9 mouse cellular contexts compared by ENCODE assay signal in the genomic region with DNA sequence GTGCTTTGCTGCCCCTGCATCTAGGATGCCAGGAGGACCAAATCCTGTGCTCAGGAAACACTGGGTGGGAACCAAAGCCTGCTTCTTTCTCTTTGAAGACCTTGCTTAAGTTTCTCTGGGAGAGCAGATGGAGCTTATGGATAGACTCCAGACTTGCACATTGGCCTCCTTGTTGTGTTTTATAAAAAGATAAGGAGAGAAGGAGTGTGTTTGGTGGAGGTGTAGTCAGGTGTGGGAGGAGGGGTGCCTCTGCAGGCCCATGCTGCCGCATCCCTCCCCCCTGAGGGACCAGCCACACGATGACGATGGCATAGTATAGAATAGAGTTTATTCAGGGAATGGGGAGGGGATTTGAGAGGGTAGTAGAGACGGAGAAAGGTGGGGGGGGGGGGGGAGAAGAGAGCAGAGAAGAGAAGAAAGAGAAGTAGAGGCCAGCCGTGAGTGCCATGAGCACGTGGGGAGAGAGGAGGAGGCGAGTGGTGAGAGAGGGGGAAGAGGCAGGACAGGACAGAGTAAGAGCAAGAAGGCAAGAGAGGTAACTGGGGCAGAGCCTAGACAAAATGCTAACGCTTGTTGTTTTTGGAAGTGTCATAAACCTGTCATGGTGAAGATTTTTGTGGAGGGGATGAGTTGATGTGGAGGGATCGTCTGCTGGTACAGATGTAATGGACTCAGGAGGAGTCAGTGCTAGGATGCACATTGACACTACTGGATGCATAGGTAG. TPM values are rescaled to one million over a fixed set of nuclear protein-coding genes. Genes with fewer than 3 reads are reported as not detected.
A peak's percentile ranks its signal among the peaks of the same experiment; 100 is the strongest.
DNase-seq lines count a peak whose midpoint lies in the region; ATAC-seq and TF ChIP-seq lines count a peak whose summit lies in the region.
"Had no signal": no experiment of that assay in that cellular context is flagged by ENCODE, and none has a peak within 500 bp of the region (broad histone marks: within the 10 kb centered on the region; RNA-seq: fewer than 3 reads in every experiment).

No protein-coding gene starts in this region.

- H3K4me1 ChIP-seq in lung, postnatal 0 days (ENCODE audit: insufficient read depth, low read depth, low read length) = peaks cover 13% of the 10 kb centered on the region; the same call in 1 of the 2 replicates
- H3K4me1 ChIP-seq in limb, embryonic 13.5 days = peaks cover 31% of the 10 kb centered on the region
- peaks cover 20% of the 10 kb centered on the region for H3K4me1 ChIP-seq in stomach, embryonic 15.5 days

- 75% methylated on average over 9 of the region's 9 CpGs for WGBS in lung, postnatal 0 days
- 80% methylated on average over 9 of the region's 9 CpGs for WGBS in limb, embryonic 13.5 days
- 77% methylated on average over 9 of the region's 9 CpGs for WGBS in stomach, embryonic 15.5 days

- H3K27ac ChIP-seq in lung, postnatal 0 days (ENCODE audit: low read length) = no peak overlapping the region
- H3K27ac ChIP-seq in limb, embryonic 13.5 days = no peak overlapping the region
- no peak overlapping the region for H3K27ac ChIP-seq in stomach, embryonic 15.5 days

- no peak for ATAC-seq in lung, postnatal 0 days
- ATAC-seq in limb, embryonic 13.5 days (ENCODE audit: low FRiP score, low read depth) = no peak
- no peak for ATAC-seq in stomach, embryonic 15.5 days (ENCODE audit: insufficient read depth, low FRiP score, low read depth)

- no peak for TF ChIP-seq CTCF in lung, postnatal 0 days (IDR thresholded peaks at IDR 0.05)

- peak; percentile 43 for DNase-seq in cerebellum, adult 11-12 months
- no peak for DNase-seq in cerebellum, postnatal 10 days
- no peak for DNase-seq in lung, postnatal 0 days (ENCODE audit: low spot score)
- no peak for DNase-seq in lung, postnatal 4 days
- DNase-seq in thymus, postnatal 36 days = no peak
- no peak for DNase-seq in gastrocnemius, postnatal 36 days

- peaks cover 10% of the 10 kb centered on the region; the same call in 1 of the 2 replicates for H3K36me3 ChIP-seq in lung, postnatal 0 days (ENCODE audit: insufficient read depth, low read length)
- peaks cover 43% of the 10 kb centered on the region for H3K36me3 ChIP-seq in limb, embryonic 13.5 days
- peaks cover 10% of the 10 kb centered on the region for H3K36me3 ChIP-seq in stomach, embryonic 15.5 days

- H3K4me2 ChIP-seq in lung, postnatal 0 days (replicated peaks; ENCODE audit: low read depth, low read length) = peak overlapping the region; percentile 79
- peak overlapping the region; percentile 94 for H3K4me2 ChIP-seq in limb, embryonic 13.5 days (replicated peaks)
- H3K4me2 ChIP-seq in stomach, embryonic 15.5 days = peak overlapping the region; percentile 67

- intact Hi-C loops in gastrocnemius, postnatal 36 days (cut with DNase I) = no loop called here

- no peak for TF ChIP-seq EP300 in lung, postnatal 0 days (IDR thresholded peaks at IDR 0.05)

- H3K9me3 ChIP-seq in lung, postnatal 0 days (ENCODE audit: low read length) = no peaks in the 10 kb centered on the region
- H3K9me3 ChIP-seq in limb, embryonic 13.5 days = no peaks in the 10 kb centered on the region
- no peaks in the 10 kb centered on the region for H3K9me3 ChIP-seq in stomach, embryonic 15.5 days

- no peak overlapping the region for H3K9ac ChIP-seq in lung, postnatal 0 days (replicated peaks; ENCODE audit: low read depth)
- H3K9ac ChIP-seq in limb, embryonic 13.5 days = peak overlapping the region; percentile 92
- H3K9ac ChIP-seq in stomach, embryonic 15.5 days = peak overlapping the region; percentile 69; the same call in 1 of the 2 replicates

- H3K27me3 ChIP-seq in lung, postnatal 0 days (replicated peaks; ENCODE audit: insufficient read depth, low read length) = no peaks in the 10 kb centered on the region
- no peaks in the 10 kb centered on the region for H3K27me3 ChIP-seq in limb, embryonic 13.5 days
- no peaks in the 10 kb centered on the region for H3K27me3 ChIP-seq in stomach, embryonic 15.5 days (replicated peaks)

- 0 out of 2 replicates have a peak overlapping the region, but pooled peaks have one; percentile 100 for H3K4me3 ChIP-seq in lung, postnatal 0 days (ENCODE audit: low read depth, low read length)
- peak overlapping the region; percentile 87 for H3K4me3 ChIP-seq in limb, embryonic 13.5 days
- peak overlapping the region; percentile 85 for H3K4me3 ChIP-seq in stomach, embryonic 15.5 days (replicated peaks)

RNA-seq across cellular contexts. Expression of a gene that starts 0.8 kb away (rescaled TPM):
- polyA plus RNA-seq in lung, postnatal 0 days (2015; fragmentation: Nextera tagmentation; extraction: Ambion mirVana) = 9.2 and 10.4 TPM in 2 replicates
- polyA plus RNA-seq in limb, embryonic 13.5 days (2015; fragmentation: Nextera tagmentation; extraction: Ambion mirVana) = 22.0 and 23.1 TPM in 2 replicates
- 16.4 and 17.3 TPM in 2 replicates for polyA plus RNA-seq in stomach, embryonic 15.5 days (2015; fragmentation: Nextera tagmentation; extraction: Ambion mirVana)
- total RNA-seq in gastrocnemius, postnatal 36 days (2021) = 1 to 10 TPM; 4.0 to 5.9 TPM

RNA-seq across cellular contexts. Expression of a gene that starts 13.5 kb away (rescaled TPM):
- polyA plus RNA-seq in lung, postnatal 0 days (2015; fragmentation: Nextera tagmentation; extraction: Ambion mirVana) = not detected in 2 replicates
- 0.31 TPM in 1 of 2 replicates, not detected in the other for polyA plus RNA-seq in limb, embryonic 13.5 days (2015; fragmentation: Nextera tagmentation; extraction: Ambion mirVana)
- not detected in 2 replicates for polyA plus RNA-seq in stomach, embryonic 15.5 days (2015; fragmentation: Nextera tagmentation; extraction: Ambion mirVana)
- total RNA-seq in gastrocnemius, postnatal 36 days (2021) = not detected
- total RNA-seq: liver, adult 2 months had no signal
- polyA plus RNA-seq: liver, adult 2 months had no signal

RNA-seq across cellular contexts. Expression of a gene that starts 14.9 kb away (rescaled TPM):
- polyA plus RNA-seq in lung, postnatal 0 days (2015; fragmentation: Nextera tagmentation; extraction: Ambion mirVana) = 129 and 146 TPM in 2 replicates
- polyA plus RNA-seq in limb, embryonic 13.5 days (2015; fragmentation: Nextera tagmentation; extraction: Ambion mirVana) = 92.5 and 96.7 TPM in 2 replicates
- polyA plus RNA-seq in stomach, embryonic 15.5 days (2015; fragmentation: Nextera tagmentation; extraction: Ambion mirVana) = 116 and 124 TPM in 2 replicates
- 10 to 100 TPM; 34.5 to 39.6 TPM for total RNA-seq in gastrocnemius, postnatal 36 days (2021)

RNA-seq across cellular contexts. Expression of a gene that starts 53.1 kb away (rescaled TPM):
- not detected in 2 replicates for polyA plus RNA-seq in lung, postnatal 0 days (2015; fragmentation: Nextera tagmentation; extraction: Ambion mirVana)
- not detected in 2 replicates for polyA plus RNA-seq in limb, embryonic 13.5 days (2015; fragmentation: Nextera tagmentation; extraction: Ambion mirVana)
- not detected in 2 replicates for polyA plus RNA-seq in stomach, embryonic 15.5 days (2015; fragmentation: Nextera tagmentation; extraction: Ambion mirVana)
- total RNA-seq in gastrocnemius, postnatal 36 days (2021) = not detected
- total RNA-seq: liver, adult 2 months had no signal
- polyA plus RNA-seq: liver, adult 2 months had no signal
